In the genomic region with DNA sequence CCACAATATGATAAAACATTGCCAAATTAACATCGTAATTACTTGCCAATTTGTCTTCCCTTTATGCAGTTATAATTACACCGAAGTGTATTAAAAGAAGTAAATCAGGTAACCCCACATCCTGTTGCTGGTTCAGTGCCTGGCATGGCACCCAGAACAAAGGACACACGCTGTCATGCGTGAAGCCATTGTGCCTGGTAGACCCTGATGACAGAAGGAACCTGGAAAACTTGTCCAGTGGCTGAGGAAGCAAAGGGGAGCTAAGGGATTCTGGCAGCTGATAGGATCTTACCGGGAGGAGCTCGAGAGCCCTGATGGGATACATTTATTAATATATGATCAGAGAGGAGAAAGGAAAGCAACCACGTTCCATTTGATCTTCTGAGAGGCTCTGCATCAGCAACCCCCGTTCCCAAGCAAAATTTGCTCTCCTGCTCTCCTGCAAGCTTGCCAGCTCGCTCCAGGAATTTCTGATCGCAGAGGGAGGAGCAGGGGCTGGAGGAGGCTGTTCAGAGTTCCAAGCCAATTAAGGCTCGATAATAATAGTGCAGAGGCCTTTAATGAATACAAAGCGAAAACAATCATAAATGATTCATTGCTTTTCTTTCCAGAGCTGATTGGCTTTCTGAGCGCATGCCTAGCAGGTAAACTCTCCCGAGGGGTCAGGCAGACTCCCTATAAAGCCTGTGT, we compare ENCODE assay signal across 13 mouse cellular contexts.
DNase-seq lines count a peak whose midpoint lies in the region; ATAC-seq and TF ChIP-seq lines count a peak whose summit lies in the region.
"Had no signal": no experiment of that assay in that cellular context is flagged by ENCODE, and none has a peak within 500 bp of the region (broad histone marks: within the 10 kb centered on the region; RNA-seq: fewer than 3 reads in every experiment).

No protein-coding gene starts in this region.

- H3K9ac ChIP-seq in forebrain, embryonic 15.5 days (replicated peaks), result no peak overlapping the region
- no peak overlapping the region for H3K9ac ChIP-seq in limb, embryonic 13.5 days

- 9% methylated on average over 14 of the region's 14 CpGs for WGBS in forebrain, embryonic 15.5 days
- WGBS in limb, embryonic 13.5 days, result 42% methylated on average over 14 of the region's 14 CpGs
- 92% methylated on average over 14 of the region's 14 CpGs for WGBS in thymus, adult 2 months

- peak; percentile 71 for ATAC-seq in forebrain, embryonic 15.5 days (replicated peaks)
- ATAC-seq in limb, embryonic 13.5 days (ENCODE audit: low FRiP score, low read depth), result no peak
- ATAC-seq: activated CD4-positive, CD25-positive, alpha-beta regulatory T cell, adult 4 months had no signal

- peaks cover 19% of the 10 kb centered on the region for H3K4me1 ChIP-seq in forebrain, embryonic 15.5 days
- peaks cover 40% of the 10 kb centered on the region for H3K4me1 ChIP-seq in limb, embryonic 13.5 days
- no peaks in the 10 kb centered on the region for H3K4me1 ChIP-seq in thymus, adult 2 months (replicated peaks; ENCODE audit: control insufficient read depth, insufficient read depth, low read length)

- H3K9me3 ChIP-seq in forebrain, embryonic 15.5 days, result no peaks in the 10 kb centered on the region
- no peaks in the 10 kb centered on the region for H3K9me3 ChIP-seq in limb, embryonic 13.5 days

- peak overlapping the region; percentile 33 for H3K4me2 ChIP-seq in forebrain, embryonic 15.5 days (replicated peaks)
- H3K4me2 ChIP-seq in limb, embryonic 13.5 days (replicated peaks), result peak overlapping the region; percentile 37; the same call in 1 of the 2 replicates

- H3K4me3 ChIP-seq in forebrain, embryonic 15.5 days, result no peak overlapping the region
- no peak overlapping the region for H3K4me3 ChIP-seq in limb, embryonic 13.5 days
- no peak overlapping the region for H3K4me3 ChIP-seq in thymus, adult 2 months (ENCODE audit: control insufficient read depth, insufficient read depth, low read length)

- no peak for TF ChIP-seq CTCF in thymus, adult 2 months (IDR thresholded peaks at IDR 0.05; ENCODE audit: borderline replicate concordance, control insufficient read depth, extremely low read depth, insufficient read depth, low read length, poor library complexity)

- no peak for TF ChIP-seq POLR2A in thymus, adult 2 months (IDR thresholded peaks at IDR 0.05; ENCODE audit: control insufficient read depth, extremely low read depth, insufficient read depth, low read length, poor library complexity)

- no peaks in the 10 kb centered on the region for H3K36me3 ChIP-seq in forebrain, embryonic 15.5 days
- H3K36me3 ChIP-seq in limb, embryonic 13.5 days, result no peaks in the 10 kb centered on the region
- H3K36me3 ChIP-seq in thymus, adult 2 months (ENCODE audit: control insufficient read depth, insufficient read depth, low read length), result peaks cover 4% of the 10 kb centered on the region; the same call in 1 of the 2 replicates

- peak overlapping the region; percentile 78 for H3K27ac ChIP-seq in forebrain, embryonic 15.5 days (replicated peaks)
- no peak overlapping the region for H3K27ac ChIP-seq in limb, embryonic 13.5 days
- H3K27ac ChIP-seq in thymus, adult 2 months (ENCODE audit: control insufficient read depth, insufficient read depth, low read length), result no peak overlapping the region

- H3K27me3 ChIP-seq in forebrain, embryonic 15.5 days, result no peaks in the 10 kb centered on the region
- H3K27me3 ChIP-seq in limb, embryonic 13.5 days, result no peaks in the 10 kb centered on the region
- H3K27me3 ChIP-seq in thymus, adult 2 months (ENCODE audit: control insufficient read depth, insufficient read depth, low read length), result no peaks in the 10 kb centered on the region

- DNase-seq in heart, adult 11 months, result peak; percentile 85
- DNase-seq in heart, adult 18-20 months, result no peak
- peak; percentile 6 for DNase-seq in MN1 (ENCODE audit: low spot score)
- no peak for DNase-seq in adrenal gland, postnatal 14 days
- DNase-seq in thymus, adult 2 months, result no peak
- DNase-seq in thymus, postnatal 25 days, result no peak
- DNase-seq: embryo, embryonic 11 days; heart, postnatal 4 days; kidney, postnatal 10 days; right cerebral cortex, postnatal 25 days had no signal

Comparison
In these comparisons a context has a peak if more than half of its experiments do, and no peak if none do; other contexts are left out.
1. DNase-seq: peak in heart, adult 11 months (single experiment) and MN1 (single experiment); none in heart, adult 18-20 months (0 of 2), adrenal gland, postnatal 14 days (single experiment), thymus, adult 2 months (single experiment) and thymus, postnatal 25 days (single experiment).